Mouse (Mus musculus) gastrocnemius, postnatal 36 days (tissue): Measurements from ENCODE around the gene Syngr1. TPM values are rescaled to one million over a fixed set of nuclear protein-coding genes. Genes with fewer than 3 reads are reported as not detected.
"Not testable (repeated sequence)": the region's sequence is repeated elsewhere in the genome, so short reads cannot be mapped to it uniquely, and the experiment has no call there.

Experiments
- DNase-seq, 2 experiments: peaks; one replicate each; pipeline ENCODE4 v3.0.0; 2022
- intact Hi-C: fragments of 180-260 bp; cut with DNase I; formaldehyde crosslinking; loops from one replicate; pipeline ENCODE4 v1.15.1; 2025
- total RNA-seq, 2 experiments: library from RNA; stranded (reverse); gene quantifications; 2 replicates each; pipeline ENCODE4 v1.2.3; 2021

Gene Syngr1
- total RNA-seq, 2 experiments from 2014 or later = 36.2 to 42.2 TPM

DNA sequence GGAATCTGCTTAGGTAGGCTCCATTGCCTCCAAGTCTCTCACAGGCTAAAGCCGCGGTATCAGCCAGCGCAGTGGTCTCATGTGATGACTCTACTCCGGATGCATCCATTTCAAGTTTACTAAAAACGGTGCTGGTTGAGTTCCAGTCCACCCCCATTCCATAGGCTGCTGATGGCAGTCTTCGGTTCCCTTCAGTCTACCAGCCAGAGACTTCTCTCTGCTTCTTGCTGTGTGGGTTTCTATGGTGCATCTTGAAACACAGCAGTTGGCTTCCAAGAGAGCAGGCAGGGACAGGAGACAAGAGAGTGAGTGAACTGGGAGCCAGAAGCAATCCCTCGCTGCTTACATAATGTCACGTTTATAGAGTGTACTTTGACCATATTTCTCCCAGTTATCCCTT lies 16.0 kb downstream of the Syngr1 start:
- DNase-seq = no peak
- intact Hi-C loops = no loop called here

DNA sequence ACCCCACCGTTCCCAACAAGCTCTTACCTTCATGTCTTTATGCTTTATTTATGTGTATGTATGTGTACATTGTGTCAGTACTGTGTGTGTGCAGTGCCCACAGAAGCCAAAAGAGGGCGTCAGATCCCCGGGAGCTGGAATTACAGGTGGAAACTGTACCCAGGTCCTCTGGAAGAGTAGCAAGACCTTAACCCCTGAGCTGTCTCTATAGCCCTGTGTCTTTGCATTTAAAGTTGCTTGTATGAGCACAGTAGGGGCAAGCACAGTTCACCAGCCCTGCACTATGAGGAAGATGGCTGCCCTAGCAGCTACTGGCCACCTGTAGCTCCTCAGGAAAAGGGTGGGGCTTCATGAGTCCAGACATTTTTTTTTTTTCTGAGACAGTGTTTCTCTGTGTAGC lies 16.4 kb downstream of the Syngr1 start:
- intact Hi-C loops = no loop called here
- DNase-seq = no peak

DNA sequence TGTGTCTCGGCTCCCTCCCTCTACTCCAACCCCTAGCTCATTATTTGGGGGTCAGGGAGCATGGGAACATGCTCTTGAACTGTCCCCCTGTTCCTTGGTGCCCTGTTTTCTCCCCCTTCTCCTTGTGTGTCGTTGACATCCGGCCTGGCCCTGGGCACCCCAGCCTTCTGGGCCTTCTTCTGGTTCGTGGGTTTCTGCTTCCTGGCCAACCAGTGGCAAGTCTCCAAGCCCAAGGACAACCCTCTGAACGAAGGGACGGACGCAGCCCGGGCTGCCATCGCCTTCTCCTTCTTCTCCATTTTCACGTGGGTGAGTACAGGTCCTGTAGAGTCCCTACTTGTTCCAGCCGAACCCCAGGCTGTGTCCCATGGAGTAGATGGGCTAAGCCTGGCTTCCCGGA lies 20.3 kb downstream of the Syngr1 start:
- no peak for DNase-seq
- intact Hi-C loops = loop anchor here (5.0 kb wide), 1 partner anchor 111 kb away; no protein-coding TSS in a partner anchor

DNA sequence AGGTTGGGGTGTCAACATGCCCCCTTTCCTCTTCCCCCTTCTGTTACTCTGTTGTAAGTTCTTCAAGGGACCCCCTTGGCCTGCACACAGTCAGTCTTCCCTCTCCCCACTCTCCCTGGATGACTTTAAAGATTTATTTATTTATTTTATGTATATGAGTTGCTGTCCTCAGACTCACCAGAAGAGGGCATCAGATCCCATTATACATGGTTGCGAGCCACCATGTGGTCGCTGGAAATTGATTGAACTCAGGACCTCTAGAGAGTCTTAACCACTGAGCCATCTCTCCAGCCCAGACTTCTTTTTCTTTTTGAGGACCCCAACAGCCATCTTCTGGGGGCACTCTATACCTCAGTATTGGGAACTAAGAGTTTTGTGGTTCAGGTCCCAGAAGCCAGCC lies 21.4 kb downstream of the Syngr1 start:
- intact Hi-C loops = loop anchor here (5.0 kb wide), 1 partner anchor 110 kb away; no protein-coding TSS in a partner anchor
- no peak for DNase-seq

DNA sequence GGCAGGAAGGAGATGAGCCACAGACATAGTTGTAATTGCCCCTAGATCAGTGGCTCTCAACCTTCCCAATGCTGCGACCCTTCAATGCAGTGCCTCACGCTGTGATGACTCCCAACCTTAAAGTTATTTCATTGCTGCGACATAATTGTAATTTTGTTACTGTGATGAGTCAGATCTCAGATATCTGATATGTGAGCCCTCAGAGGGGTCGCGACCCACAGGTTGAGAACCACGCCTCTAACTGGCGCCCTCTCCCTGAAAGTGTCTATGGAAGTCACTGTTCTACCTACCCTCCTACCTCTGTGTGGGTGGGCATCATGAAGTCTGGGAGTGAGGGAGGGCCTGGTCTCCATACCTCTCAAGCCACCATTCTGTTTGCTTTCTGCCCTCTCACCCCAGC lies 23.3 kb downstream of the Syngr1 start:
- DNase-seq = no peak
- intact Hi-C loops = loop anchor here (5.0 kb wide), 1 partner anchor 108 kb away; no protein-coding TSS in a partner anchor

DNA sequence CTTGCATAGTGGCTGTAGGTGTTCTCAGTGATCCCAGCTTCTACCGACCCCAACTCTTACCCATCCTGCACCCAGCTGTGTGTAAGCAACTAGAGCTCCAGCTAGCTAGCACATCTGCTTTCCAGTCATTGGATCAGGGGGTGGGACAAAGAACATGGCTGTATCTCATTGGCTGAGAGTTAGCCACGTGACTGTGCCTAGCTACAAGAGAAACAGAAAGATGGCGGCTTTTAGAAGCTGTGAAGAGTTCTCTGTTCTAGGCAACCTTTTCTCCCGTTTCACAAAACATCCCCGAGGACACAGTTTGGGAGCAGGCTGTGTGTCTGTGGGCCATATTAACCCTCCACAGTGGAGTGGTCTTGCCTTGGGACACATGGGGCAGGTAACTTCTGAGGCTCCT lies 24.1 kb downstream of the Syngr1 start:
- DNase-seq = no peak
- intact Hi-C loops = no loop called here

DNA sequence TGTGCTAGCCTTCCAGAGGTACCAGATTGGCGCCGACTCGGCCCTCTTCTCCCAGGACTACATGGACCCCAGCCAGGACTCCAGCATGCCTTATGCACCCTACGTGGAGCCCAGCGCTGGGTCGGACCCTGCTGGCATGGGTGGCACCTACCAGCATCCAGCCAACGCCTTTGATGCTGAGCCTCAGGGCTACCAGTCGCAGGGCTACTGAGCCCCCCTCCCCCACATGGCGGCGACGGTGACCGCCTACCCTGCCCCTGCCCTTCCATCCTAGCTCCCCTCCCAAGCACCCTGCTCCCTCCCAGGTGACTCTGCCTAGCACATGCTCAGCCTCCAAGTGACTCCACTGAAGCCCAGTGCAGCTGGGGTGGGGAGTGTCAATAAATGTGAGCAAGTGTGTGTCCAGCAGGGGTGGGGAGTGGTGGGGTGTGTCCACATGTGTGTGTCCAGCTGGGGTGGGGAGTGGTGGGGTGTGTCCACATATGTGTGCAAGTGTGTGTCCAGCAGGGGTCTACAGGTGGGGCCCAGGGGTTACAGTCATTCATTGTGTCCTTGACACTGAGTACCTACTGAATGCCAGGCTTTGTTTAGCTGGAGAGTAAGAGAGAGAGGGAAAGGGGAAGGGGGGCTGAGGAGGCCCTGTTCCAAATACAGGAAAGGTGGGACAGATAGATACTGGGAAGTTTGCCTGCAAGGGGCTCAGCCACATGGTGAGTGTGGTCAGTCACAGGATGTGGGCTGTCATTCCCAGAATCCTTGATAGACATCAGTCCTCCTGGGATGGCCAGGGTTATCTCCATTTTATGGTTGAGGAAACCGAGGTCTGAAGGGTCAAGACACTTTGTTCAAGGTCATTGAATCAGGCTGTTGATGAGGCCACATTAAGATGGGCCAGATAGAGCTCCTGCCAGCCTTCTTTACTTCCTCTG lies 25.0 kb downstream of the Syngr1 start:
- no peak for DNase-seq
- intact Hi-C loops = no loop called here

DNA sequence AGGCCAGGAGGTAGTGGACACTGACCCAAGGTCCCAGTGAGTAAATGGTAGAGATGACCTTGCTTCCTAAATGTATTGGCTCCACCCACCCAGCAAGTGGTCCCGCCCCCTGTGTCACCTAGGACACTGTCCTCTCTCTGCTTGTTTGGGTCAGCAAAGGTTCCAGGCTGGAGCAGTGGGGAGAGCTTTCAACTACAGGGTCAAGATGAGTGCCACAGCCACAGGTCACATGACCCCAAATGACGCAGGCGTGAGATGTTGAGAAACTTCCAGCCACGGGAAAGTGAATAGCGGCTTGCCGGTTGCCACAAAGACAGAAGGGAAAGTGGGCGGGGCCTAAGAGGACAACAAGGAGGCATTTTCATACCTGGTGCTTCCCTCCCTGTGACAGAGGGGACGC lies 26.0 kb downstream of the Syngr1 start:
- intact Hi-C loops = no loop called here
- DNase-seq = no peak

DNA sequence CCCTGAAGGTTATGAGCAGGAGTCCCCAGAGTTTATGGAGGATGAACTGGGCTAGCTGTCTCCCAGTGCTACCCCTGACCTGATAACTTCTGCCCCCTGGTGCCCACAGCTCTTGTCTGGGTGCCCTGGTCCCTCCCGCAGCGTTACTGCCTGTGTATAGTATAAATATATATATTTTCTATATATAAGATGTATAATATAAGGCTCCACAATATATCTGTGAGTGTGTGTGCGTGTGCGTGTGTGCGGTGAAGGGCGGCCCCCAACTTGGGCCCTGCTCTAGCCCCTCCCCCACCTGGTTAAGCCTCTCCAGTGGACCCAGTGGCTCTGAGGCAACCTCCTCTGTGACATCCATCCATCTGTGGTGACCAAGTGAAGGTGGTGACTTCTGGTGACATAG lies 27.9 kb downstream of the Syngr1 start:
- no peak for DNase-seq

DNA sequence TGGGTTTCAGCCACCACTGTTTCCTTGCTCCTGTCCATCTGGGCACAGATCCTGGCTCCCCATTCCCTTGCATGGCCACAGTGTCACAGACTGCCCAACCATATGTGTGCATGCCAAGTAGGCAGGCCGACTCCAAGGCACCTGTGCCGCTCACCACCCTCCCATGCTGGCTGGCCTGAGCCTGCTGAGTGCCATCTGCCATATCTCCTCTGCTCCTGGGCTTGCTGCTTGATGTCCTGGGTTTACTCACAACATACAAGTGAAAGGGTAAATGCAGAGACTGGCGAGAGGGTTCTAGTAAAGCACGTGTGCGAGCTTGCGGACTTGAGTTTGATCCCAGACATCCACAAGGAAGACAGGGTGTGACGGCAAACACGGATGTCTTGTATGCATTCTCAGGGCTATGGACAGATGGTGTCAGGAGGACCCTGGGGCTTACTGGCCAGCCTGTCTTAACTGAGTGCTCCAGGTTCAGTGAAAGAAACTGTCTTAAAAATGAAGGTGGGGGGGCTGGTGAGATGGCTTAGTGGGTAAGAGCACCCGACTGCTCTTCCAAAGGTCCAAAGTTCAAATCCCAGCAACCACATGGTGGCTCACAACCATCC lies 30.7 kb downstream of the Syngr1 start:
- intact Hi-C loops = no loop called here
- no peak for DNase-seq

More for the DNA sequence above, 27.9 kb downstream of the Syngr1 start:
- intact Hi-C loops = no loop called here

DNA sequence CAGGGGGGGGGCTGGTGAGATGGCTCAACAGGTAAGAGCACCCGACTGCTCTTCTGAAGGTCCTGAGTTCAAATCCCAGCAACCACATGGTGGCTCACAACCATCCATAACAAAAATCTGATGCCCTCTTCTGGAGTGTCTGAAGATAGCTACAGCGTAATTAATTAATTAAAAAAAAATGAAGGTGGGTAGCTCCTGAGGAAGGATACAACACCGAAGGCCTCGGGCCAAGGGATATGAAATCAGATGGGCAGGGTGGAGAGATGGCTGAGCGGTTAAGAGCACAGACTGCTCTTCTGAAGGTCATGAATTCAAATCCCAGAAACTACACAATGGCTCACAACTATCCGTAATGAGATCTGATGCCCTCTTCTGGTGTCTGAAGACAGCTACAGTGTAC lies 31.3 kb downstream of the Syngr1 start:
- DNase-seq, intact Hi-C loops: not testable (repeated sequence)

DNA sequence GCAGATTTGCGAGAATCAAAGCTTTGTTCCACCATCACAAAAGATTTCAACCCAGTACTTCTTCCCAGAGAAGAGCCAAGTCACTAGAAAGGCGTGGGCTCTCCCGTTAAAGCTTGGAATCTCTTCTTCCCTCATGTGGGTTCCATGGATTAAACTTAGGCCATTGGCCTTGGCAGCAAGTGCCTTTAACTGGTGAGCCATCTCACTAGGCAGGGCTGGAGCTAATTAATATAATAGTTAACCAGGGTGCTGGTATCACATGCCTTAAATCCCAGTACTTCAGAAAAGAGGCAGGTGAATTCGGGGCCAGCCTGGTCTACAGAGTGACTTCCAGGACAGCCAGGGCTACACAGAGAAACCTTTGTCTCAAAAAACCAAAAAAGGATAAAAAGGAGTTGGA lies 33.5 kb downstream of the Syngr1 start:
- intact Hi-C loops = no loop called here
- DNase-seq = no peak

DNA sequence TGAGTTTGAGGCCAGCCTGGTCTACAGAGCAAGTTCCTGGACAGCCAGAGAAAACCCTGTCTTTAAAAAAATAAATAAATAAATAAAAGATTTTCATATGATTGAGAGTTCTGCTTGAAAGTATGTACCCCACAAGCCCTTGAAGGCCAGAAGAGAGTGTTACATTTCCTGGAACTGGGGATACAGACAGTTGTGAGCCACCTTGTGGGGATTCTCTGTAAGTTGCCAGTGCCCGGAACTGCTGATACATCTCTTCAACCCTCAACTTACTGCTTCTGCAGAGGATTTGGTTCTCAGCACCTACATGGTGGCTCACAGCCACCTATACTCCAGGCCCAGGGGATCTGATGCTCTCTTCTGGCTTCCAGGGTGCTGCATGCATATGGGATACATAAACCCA lies 36.1 kb downstream of the Syngr1 start:
- intact Hi-C loops = no loop called here
- no peak for DNase-seq

DNA sequence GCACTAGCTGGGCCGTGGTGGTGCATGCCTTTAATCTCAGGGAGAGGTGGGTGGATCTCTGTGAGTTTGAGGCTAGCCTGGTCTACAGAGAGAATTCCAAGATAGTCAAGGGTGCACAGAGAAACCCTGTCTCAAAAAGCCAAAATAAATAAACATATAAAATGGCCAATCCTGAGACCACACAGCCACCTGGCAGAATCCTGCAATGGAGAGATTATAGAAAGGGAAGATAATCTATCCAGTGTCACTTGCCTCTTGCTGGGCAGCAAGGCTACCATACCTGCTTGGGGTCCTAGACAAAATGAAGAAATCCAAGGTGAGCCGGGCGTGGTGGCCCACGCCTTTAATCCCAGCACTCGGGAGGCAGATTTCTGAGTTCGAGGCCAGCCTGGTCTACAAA lies 38.8 kb downstream of the Syngr1 start:
- DNase-seq = no peak
- intact Hi-C loops = loop anchor here (5.0 kb wide), 1 partner anchor 33 kb away; no protein-coding TSS in a partner anchor

DNA sequence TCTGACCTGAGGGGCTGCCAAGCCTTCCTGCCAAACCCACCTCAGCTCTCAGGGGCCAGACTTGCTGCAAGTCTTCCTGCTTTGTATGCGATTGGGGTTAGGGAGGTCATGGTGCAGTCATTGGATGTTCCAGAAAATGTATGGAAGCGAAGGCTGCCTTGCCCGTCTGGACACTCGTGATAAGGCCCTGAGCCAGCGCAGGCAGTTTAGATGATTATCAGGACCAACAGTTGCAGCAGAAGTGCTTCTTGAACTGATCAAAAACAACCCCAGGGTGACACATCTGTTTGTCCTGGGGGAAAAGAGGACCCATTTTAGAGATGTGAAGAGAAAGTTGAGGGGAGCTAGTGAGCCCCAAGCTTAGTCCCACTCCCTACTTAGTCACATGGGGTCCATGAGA lies 39.6 kb downstream of the Syngr1 start:
- intact Hi-C loops = loop anchor here (5.0 kb wide), 1 partner anchor 33 kb away; no protein-coding TSS in a partner anchor
- no peak for DNase-seq

DNA sequence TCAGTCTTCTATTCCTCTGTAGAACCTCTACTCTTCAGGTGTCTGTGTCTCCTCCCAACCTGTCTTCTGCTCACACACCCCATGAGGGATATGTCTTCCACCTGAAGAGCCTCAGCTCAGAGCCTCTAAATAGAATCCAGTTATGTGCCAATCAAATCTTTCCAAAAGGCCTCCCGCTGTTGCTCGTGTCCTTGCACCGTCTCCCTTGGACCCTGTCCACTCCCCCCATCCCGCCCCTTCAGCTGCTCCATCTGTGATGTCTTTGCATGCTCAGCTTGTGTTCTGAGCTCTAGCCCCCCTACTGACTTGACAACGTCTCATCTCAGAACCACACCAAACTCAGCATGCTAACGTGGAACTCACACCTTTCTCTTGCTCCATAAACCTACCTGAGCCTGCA lies 40.3 kb downstream of the Syngr1 start:
- intact Hi-C loops = loop anchor here (5.0 kb wide), 1 partner anchor 34 kb away; no protein-coding TSS in a partner anchor
- DNase-seq = no peak

DNA sequence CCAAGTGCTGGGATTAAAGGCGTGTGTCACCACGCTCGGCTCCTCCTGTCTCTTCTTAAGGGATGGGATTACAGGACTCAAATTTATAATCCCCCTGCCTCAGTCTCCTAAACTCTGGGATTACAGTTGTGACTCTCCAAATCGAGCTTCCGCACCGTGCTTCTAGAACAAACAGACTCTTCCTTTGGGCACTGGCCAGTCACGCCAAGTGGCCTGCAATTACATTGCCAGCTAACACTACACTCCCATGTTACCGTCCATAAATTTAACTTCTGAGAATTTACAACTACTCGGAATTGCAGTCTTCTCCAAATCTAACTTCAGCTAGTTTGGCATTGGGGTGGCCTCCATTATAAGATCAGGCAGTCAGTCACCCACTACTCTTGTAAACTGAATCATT lies 41.3 kb downstream of the Syngr1 start:
- intact Hi-C loops = loop anchor here (5.0 kb wide), 1 partner anchor 35 kb away; no protein-coding TSS in a partner anchor
- no peak for DNase-seq

DNA sequence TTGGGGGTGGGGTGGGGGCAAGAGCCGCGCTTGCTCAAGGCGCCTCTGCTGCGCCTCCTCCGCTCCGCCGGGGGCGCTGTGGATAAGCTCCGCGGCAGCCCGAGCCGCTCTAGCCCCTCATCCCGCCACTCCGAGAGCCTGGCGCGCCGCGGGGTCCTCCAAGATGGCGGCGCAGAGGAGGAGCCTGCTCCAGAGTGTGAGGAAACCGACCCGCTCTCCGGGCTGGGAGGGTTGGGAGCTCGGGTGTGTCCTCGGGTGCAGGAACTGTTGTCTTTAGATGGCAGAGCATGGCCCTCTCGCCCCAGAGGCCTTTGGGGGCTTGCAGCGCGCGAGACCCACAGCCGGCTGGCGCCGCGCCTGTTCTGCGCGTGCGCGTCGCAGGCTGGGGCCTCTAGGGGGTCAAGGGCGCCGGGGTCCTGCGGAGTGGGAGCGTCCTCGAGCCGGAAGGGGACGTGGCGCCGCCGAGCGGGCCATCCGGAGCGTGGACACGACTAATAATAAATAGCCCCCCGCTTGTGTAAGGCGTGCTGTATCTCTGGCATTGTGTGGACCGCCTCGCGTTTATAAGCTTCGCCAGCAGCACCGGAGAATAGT lies 42.0 kb downstream of the Syngr1 start, which contains the start of gene Tab1:
Gene Tab1 (plus strand): TSS at position 135 of the 594 bp plus-strand sequence.
- intact Hi-C loops = loop anchor here (5.0 kb wide), 1 partner anchor 36 kb away; no protein-coding TSS in a partner anchor
- peak; percentile 86 to 89 for DNase-seq

DNA sequence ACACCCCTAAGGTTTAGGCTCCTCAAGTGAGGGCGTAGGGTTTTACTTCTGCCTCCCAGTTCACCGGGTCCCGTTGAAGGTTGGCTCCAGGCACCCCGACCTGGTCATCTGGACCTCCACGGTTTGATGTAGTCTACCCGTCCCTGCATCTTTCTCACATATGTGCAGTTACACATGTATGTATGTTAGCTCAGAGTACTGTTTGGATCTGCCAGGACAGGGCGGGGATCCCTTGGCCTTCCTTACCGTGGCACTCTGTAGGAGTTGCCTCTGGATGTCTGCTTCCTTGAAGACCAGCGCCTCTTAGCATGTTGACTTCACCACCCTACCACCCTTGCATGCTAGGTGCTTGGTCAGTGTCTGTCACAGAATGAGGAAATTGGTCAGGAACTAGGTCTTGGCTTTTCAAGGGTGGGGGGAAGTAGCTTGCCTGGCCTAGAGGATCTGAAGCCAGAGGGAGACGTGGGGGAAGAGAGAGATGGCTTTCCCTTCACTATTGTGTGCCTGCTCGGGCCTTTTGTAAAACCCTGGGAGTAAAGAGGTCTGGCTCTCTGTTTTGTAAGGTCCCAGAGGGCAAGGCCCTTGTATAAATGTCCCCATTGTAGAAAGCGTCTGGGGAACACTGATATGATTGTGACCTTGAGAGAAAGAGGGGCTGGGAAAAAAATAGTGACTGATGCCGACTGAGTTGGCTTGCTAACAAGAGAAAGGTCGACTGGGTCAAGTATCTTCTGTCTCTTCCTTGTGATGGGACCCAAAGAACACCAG lies 42.7 kb downstream of the Syngr1 start:
- no peak for DNase-seq
- intact Hi-C loops = loop anchor here (5.0 kb wide), 1 partner anchor 37 kb away; no protein-coding TSS in a partner anchor

DNA sequence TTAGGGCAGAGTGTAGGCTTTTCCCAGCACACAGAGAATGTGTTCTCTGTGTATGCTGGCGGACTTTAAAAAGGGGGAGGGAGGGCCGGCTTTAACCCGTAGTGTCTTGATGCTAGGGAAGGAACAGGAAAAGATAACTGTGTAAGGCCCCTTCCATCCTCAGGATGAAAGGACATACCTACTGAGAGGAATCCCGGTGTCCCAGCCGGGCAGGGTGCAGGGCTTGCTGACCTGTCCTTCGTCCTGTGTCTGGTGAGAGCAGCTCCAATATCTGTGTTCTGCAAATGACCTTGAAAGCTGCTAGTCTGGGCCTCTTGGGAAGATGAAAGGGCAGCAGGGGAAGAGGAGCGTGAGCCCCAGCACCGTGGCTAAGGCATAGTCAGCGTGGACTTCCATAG lies 43.3 kb downstream of the Syngr1 start:
- DNase-seq = no peak
- intact Hi-C loops = loop anchor here (5.0 kb wide), 1 partner anchor 37 kb away; no protein-coding TSS in a partner anchor
